Mouse (Mus musculus): Measurements from ENCODE around the gene Nr2c1. TPM values are rescaled to one million over a fixed set of nuclear protein-coding genes. Genes with fewer than 3 reads are reported as not detected.

Nr2c1 gene
- 2.6 and 2.9 TPM in 2 replicates for polyA plus RNA-seq (2015; fragmentation: Nextera tagmentation; extraction: Ambion mirVana)

GRCm38 (mm10) chr10:94147756-94148531 is at the start of gene Nr2c1:
Nr2c1 (plus strand) TSS chr10:94148023.

DNA sequence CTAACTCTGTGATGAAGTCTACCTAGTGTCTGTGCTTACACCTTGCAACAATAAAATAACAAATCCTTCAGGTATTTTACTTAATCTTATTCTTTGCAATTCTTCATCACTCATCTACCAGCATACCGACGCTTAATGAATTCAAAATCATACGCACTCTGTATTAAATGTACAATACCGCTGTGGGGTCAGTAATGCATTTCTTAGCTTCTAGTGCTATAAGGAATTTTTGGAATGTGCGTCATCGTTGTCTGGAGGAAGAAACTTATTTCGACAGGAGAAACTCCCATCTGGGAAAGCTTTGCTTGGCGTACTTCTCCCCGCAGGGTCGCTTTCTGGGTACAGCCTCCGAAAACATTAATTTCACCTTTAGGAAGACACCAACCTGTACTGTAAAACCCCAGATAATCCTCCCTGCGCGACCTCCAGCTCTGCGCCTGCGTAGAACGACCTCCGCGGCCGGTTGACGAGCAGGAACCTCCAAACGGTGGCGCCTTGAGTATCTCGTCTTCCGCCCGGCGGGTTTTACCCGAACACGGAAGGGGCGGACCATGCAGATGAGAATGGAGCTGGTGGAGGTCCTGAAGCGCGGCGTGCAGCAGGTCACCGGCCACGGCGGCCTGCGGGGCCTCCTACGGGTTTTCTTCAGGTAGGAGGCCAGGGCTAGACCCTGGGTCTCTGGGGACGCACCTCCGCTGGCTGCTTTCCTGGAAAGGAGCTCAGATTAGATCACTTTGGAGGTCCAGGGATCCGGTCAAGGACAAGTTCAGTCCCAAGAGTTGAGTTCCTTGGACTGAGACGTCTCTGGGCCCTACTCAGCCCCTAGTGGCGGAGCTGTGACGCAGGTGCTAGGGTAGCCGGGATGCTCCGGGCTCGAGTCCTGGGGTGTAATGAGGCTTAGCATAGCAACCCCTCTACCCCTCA is 50.9 kb downstream of the Nr2c1 start, which contains the start of gene Ndufa12:
Gene Ndufa12, plus strand, starts transcription at position 239 of the 924 bp plus-strand sequence.

Other genes starting within 250 kb of the Nr2c1 start
- gene Vezt, start 112.2 kb upstream of the Nr2c1 start, polyA plus RNA-seq (2015; fragmentation: Nextera tagmentation; extraction: Ambion mirVana) = 12.7 and 13.3 TPM in 2 replicates
- gene Fgd6, start 112.0 kb upstream of the Nr2c1 start, polyA plus RNA-seq (2015; fragmentation: Nextera tagmentation; extraction: Ambion mirVana) = 3.6 and 3.7 TPM in 2 replicates
- gene Ndufa12, start 50.7 kb downstream of the Nr2c1 start, polyA plus RNA-seq (2015; fragmentation: Nextera tagmentation; extraction: Ambion mirVana) = 243 and 265 TPM in 2 replicates
- not detected in 2 replicates for gene Gm4792, start 150.7 kb downstream of the Nr2c1 start, polyA plus RNA-seq (2015; fragmentation: Nextera tagmentation; extraction: Ambion mirVana)
- gene Tmcc3, start 163.9 kb downstream of the Nr2c1 start, polyA plus RNA-seq (2015; fragmentation: Nextera tagmentation; extraction: Ambion mirVana) = 3.2 and 4.1 TPM in 2 replicates